Mouse (Mus musculus) lung, postnatal 10 days (tissue): ENCODE data around the gene Pirt.

ENCODE experiments used
- DNase-seq: peaks from one replicate; pipeline ENCODE4 v3.0.0; 2021

The Pirt gene

GRCm38 (mm10) chr11:66946922-66947321 lies 35.1 kb downstream of the Pirt start:
- no peak for DNase-seq

GRCm38 (mm10) chr11:66956303-66956702 lies 44.5 kb downstream of the Pirt start, which contains the start of gene Tmem238l:
Tmem238l (plus strand) TSS chr11:66956638.
- no peak for DNase-seq

- no peak for DNase-seq
Observed at GRCm38 (mm10) chr11:66960797-66961196, 49.0 kb downstream of the Pirt start.

- DNase-seq: no peak
Observed at GRCm38 (mm10) chr11:66961447-66962176, 49.8 kb downstream of the Pirt start.

- no peak for DNase-seq
Observed at GRCm38 (mm10) chr11:66963462-66963861, 51.7 kb downstream of the Pirt start.

GRCm38 (mm10) chr11:66966500-66967116 lies 54.8 kb downstream of the Pirt start:
- no peak for DNase-seq

GRCm38 (mm10) chr11:66968575-66968974 lies 56.8 kb downstream of the Pirt start:
- no peak for DNase-seq

GRCm38 (mm10) chr11:66973507-66973906 lies 61.7 kb downstream of the Pirt start:
- DNase-seq: no peak

GRCm38 (mm10) chr11:66975606-66976330 lies 64.0 kb downstream of the Pirt start:
- DNase-seq: no peak
